Mouse (Mus musculus) lung, adult 2 months (tissue): ENCODE data around the gene Gm44. TPM values are rescaled to one million over a fixed set of nuclear protein-coding genes. Genes with fewer than 3 reads are reported as not detected.
"Not testable (repeated sequence)": the region's sequence is repeated elsewhere in the genome, so short reads cannot be mapped to it uniquely, and the experiment has no call there.

ENCODE experiments used
- DNase-seq: peaks from one replicate; pipeline ENCODE4 v3.0.0; 2022
- H3K4me1 ChIP-seq: fragments of 200-500 bp; 2 replicates; pipeline ENCODE4 v1.6.1; 2011; ENCODE audit warnings: low read length; ENCODE audit not compliant: control insufficient read depth, insufficient read depth
- H3K4me3 ChIP-seq: fragments of 200-500 bp; replicated peaks from 2 replicates; pipeline ENCODE3; 2011; ENCODE audit warnings: low read depth, mild to moderate bottlenecking, control low read depth, low read length; ENCODE audit errors: extremely low read depth
- CTCF ChIP-seq: fragments of 200-500 bp; IDR thresholded peaks from 2 replicates; pipeline ENCODE4 v1.5.1; 2011; ENCODE audit warnings: mild to moderate bottlenecking, low read length, control low read depth; ENCODE audit not compliant: insufficient read depth
- POLR2A ChIP-seq: fragments of 200-500 bp; IDR thresholded peaks from 2 replicates; pipeline ENCODE4 v1.6.1; 2011; ENCODE audit warnings: low read depth, mild to moderate bottlenecking, control low read depth, low read length, borderline replicate concordance; ENCODE audit errors: extremely low read depth
- WGBS: fragments of 180-500 bp; shearing (Covaris S2); methylation state at CpG from one replicate; pipeline ENCODE4 v1.1.7; 2018; 5-methylcytosine and 5-hydroxymethylcytosine counted together
- polyA plus RNA-seq: library from polyadenylated mRNA; depleted of rRNA; stranded (reverse); fragments of >200 nt; gene quantifications from 2 replicates; pipeline ENCODE4 v1.2.3, GENCODE M21; 2012; rRNA removed

Gene Gm44
- polyA plus RNA-seq = not detected in 2 replicates

DNA sequence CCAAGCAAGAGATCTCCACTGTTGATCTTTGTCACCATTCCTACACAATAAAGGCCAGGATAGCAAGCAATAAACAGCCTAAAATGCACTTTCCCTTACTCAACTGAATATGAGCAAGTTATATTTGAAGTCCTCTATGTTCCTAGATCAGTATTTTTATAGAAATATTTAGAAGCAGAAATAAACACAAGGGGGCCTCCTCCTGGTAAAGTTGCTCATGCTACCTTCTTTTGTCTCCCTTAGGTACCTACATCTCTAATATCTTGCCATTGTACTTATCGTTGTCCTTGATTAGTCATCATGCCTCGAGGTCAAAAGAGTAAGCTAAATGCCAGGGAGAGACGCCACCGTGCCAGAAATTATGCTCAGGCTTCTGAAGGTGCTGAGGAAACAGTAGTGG, at the start of gene Gm44:
Gm44 (plus strand) TSS at position 301 of the 400 bp plus-strand sequence.
- no peaks in the 10 kb centered on the region for H3K4me1 ChIP-seq
- H3K4me3 ChIP-seq = no peak within 1 kb of the TSS
- TF ChIP-seq POLR2A = no peak
- TF ChIP-seq CTCF = no peak
- 77% methylated on average over 4 of the region's 4 CpGs for WGBS
- no peak for DNase-seq

DNA sequence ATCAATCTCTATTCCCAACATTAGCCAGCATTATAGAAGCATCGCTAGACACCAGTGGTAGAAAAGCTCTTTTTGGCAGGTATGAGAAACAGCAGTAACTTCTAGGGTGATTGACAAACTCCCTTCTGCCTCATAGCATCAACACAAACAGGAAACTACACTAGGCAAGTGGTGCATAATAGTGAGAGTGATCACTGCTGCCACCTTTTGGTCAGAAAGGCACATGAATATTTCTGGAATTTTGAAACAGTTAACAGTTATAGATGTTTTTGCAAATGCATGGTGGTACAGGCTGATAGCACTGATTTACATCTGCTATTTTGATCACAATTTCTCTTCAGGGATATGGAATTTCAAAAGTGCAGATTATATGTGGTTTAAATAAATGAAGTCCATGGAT, 36.0 kb downstream of the Gm44 start:
- H3K4me3 ChIP-seq = no peak overlapping the region
- WGBS = 50% methylated on average over 1 of the region's 1 CpGs
- no peak for TF ChIP-seq POLR2A
- TF ChIP-seq CTCF = no peak

DNA sequence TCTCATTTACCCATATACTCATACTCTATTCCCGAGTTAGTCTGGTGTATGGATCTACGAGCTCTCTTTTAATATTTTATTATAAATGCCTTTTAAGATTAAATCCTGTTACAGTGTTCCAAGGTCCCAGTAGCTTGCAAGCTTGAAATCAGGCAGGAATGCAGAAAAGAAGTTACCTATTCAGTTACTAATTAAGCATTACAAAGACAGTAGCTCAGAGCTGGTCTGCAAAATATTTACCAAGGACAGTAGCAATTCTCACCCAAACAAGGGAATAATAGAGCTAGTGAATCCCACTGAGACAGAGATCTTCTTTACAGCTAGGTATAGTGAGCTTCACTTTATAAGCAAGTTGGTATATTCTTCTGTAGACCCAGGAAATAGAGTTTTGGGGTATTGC, 46.3 kb downstream of the Gm44 start:
- H3K4me1 ChIP-seq, DNase-seq, H3K4me3 ChIP-seq: not testable (repeated sequence)
- 43% methylated on average over 2 of the region's 2 CpGs for whole genome bisulfite sequencing

More for the DNA sequence above, 36.0 kb downstream of the Gm44 start:
- no peaks in the 10 kb centered on the region for H3K4me1 ChIP-seq
- DNase-seq = no peak
